Mouse (Mus musculus): ENCODE data around the gene Phf11b.

- TF ChIP-seq CTCF (IDR thresholded peaks at IDR 0.05; ENCODE audit: borderline replicate concordance, control insufficient read depth, extremely low read depth, insufficient read depth, low read length, poor library complexity), result no peak
- no peak for TF ChIP-seq POLR2A (IDR thresholded peaks at IDR 0.05; ENCODE audit: control insufficient read depth, extremely low read depth, insufficient read depth, low read length, poor library complexity)
These were observed 24.1 kb upstream of the Phf11b start, which contains the start of gene Phf11d for GRCm38 (mm10) chr14:59365244-59365644.

Data from thymus, adult 2 months (tissue).